Mouse (Mus musculus) fat pad, adult 2 months (tissue): ENCODE results near the gene Rab43.

Experiments
- DNase-seq: peaks from one replicate; pipeline ENCODE4 v3.0.0-alpha.2; 2011; ENCODE audit warnings: low read depth, low spot score; ENCODE audit errors: extremely low read depth

The Rab43 gene

GRCm38 (mm10) chr6:87751574-87751973, 60.4 kb downstream of the Rab43 start:
- DNase-seq = no peak

- no peak for DNase-seq
These were observed 61.6 kb downstream of the Rab43 start for GRCm38 (mm10) chr6:87750184-87750910.

- DNase-seq = no peak
These were observed 63.4 kb downstream of the Rab43 start for GRCm38 (mm10) chr6:87748531-87748930.

- DNase-seq = no peak
These were observed 63.9 kb downstream of the Rab43 start for GRCm38 (mm10) chr6:87748078-87748477.

- no peak for DNase-seq
These were observed 65.1 kb downstream of the Rab43 start for GRCm38 (mm10) chr6:87746849-87747248.

- no peak for DNase-seq
These were observed 65.9 kb downstream of the Rab43 start for GRCm38 (mm10) chr6:87746059-87746458.

GRCm38 (mm10) chr6:87745301-87745700, 66.7 kb downstream of the Rab43 start:
- no peak for DNase-seq

GRCm38 (mm10) chr6:87744632-87745031, 67.3 kb downstream of the Rab43 start:
- no peak for DNase-seq

- no peak for DNase-seq
These were observed 68.7 kb downstream of the Rab43 start for GRCm38 (mm10) chr6:87743281-87743680.

- DNase-seq = no peak
These were observed 69.2 kb downstream of the Rab43 start for GRCm38 (mm10) chr6:87742804-87743203.

- DNase-seq = no peak
These were observed 70.0 kb downstream of the Rab43 start for GRCm38 (mm10) chr6:87741978-87742377.

GRCm38 (mm10) chr6:87740496-87740895, 71.5 kb downstream of the Rab43 start:
- no peak for DNase-seq

GRCm38 (mm10) chr6:87739898-87740297, 72.1 kb downstream of the Rab43 start:
- no peak for DNase-seq
